24 mouse cellular contexts compared by ENCODE assay signal in genomic region chr12:107983211-107983610, GRCm38 (mm10). TPM values are rescaled to one million over a fixed set of nuclear protein-coding genes. Genes with fewer than 3 reads are reported as not detected.
DNase-seq lines count a peak whose midpoint lies in the region; ATAC-seq and TF ChIP-seq lines count a peak whose summit lies in the region.
"Had no signal": no experiment of that assay in that cellular context is flagged by ENCODE, and none has a peak within 500 bp of the region (broad histone marks: within the 10 kb centered on the region; RNA-seq: fewer than 3 reads in every experiment).

No protein-coding gene starts in this region.

- peaks cover 23% of the 10 kb centered on the region for H3K4me1 ChIP-seq in forebrain, postnatal 0 days (ENCODE audit: insufficient read depth)
- peaks cover 43% of the 10 kb centered on the region for H3K4me1 ChIP-seq in forebrain, embryonic 11.5 days (replicated peaks; ENCODE audit: control insufficient read depth, insufficient read depth, low read length)
- peaks cover 51% of the 10 kb centered on the region for H3K4me1 ChIP-seq in midbrain, embryonic 11.5 days (ENCODE audit: control insufficient read depth, insufficient read depth, low read length)
- no peaks in the 10 kb centered on the region; the same call in 1 of the 2 replicates for H3K4me1 ChIP-seq in midbrain, postnatal 0 days (ENCODE audit: insufficient read depth, low read length)
- H3K4me1 ChIP-seq in hindbrain, embryonic 14.5 days (replicated peaks; ENCODE audit: control insufficient read depth, insufficient read depth, low read length), result peaks cover 25% of the 10 kb centered on the region

- no peak overlapping the region for H3K4me3 ChIP-seq in forebrain, postnatal 0 days (ENCODE audit: low read depth, low read length)
- H3K4me3 ChIP-seq in forebrain, embryonic 11.5 days (ENCODE audit: low read depth, low read length), result no peak overlapping the region
- H3K4me3 ChIP-seq in midbrain, embryonic 11.5 days (ENCODE audit: low read depth, low read length), result no peak overlapping the region
- H3K4me3 ChIP-seq in midbrain, postnatal 0 days (ENCODE audit: low read depth, low read length), result no peak overlapping the region
- no peak overlapping the region for H3K4me3 ChIP-seq in hindbrain, embryonic 14.5 days (replicated peaks; ENCODE audit: low read length)
- H3K4me3 ChIP-seq: embryonic facial prominence, embryonic 10.5 days; hindbrain, embryonic 13.5 days; midbrain, embryonic 10.5 days had no signal

- WGBS in forebrain, postnatal 0 days, result 72% methylated on average over 8 of the region's 8 CpGs
- WGBS in forebrain, embryonic 11.5 days, result 88% methylated on average over 8 of the region's 8 CpGs
- WGBS in midbrain, embryonic 11.5 days, result 78% methylated on average over 8 of the region's 8 CpGs
- 77% methylated on average over 8 of the region's 8 CpGs for WGBS in midbrain, postnatal 0 days
- 69% methylated on average over 8 of the region's 8 CpGs for WGBS in hindbrain, embryonic 14.5 days

- intact Hi-C loops in heart, postnatal 36 days (cut with DNase I), result no loop called here

- TF ChIP-seq CTCF in forebrain, postnatal 0 days (IDR thresholded peaks at IDR 0.05; ENCODE audit: low read depth), result no peak
- TF ChIP-seq CTCF in midbrain, postnatal 0 days (IDR thresholded peaks at IDR 0.05), result no peak

- no peak overlapping the region for H3K27ac ChIP-seq in forebrain, postnatal 0 days (ENCODE audit: low read depth, low read length)
- no peak overlapping the region for H3K27ac ChIP-seq in forebrain, embryonic 11.5 days (ENCODE audit: low read depth, low read length)
- no peak overlapping the region for H3K27ac ChIP-seq in midbrain, embryonic 11.5 days (ENCODE audit: low read depth, low read length)
- H3K27ac ChIP-seq in midbrain, postnatal 0 days (ENCODE audit: low read depth, low read length), result no peak overlapping the region
- H3K27ac ChIP-seq in hindbrain, embryonic 14.5 days, result no peak overlapping the region
- H3K27ac ChIP-seq: embryonic facial prominence, embryonic 10.5 days; hindbrain, embryonic 13.5 days; macrophage; midbrain, embryonic 10.5 days had no signal

- H3K9ac ChIP-seq in forebrain, postnatal 0 days, result no peak overlapping the region
- no peak overlapping the region for H3K9ac ChIP-seq in forebrain, embryonic 11.5 days (ENCODE audit: low read length)
- H3K9ac ChIP-seq in midbrain, embryonic 11.5 days (ENCODE audit: low read length), result no peak overlapping the region
- no peak overlapping the region for H3K9ac ChIP-seq in midbrain, postnatal 0 days (replicated peaks; ENCODE audit: low read length, poor library complexity, severe bottlenecking)
- H3K9ac ChIP-seq in hindbrain, embryonic 14.5 days, result no peak overlapping the region
- H3K9ac ChIP-seq: hindbrain, embryonic 13.5 days; liver, postnatal 0 days had no signal

- no peaks in the 10 kb centered on the region for H3K9me3 ChIP-seq in forebrain, postnatal 0 days (ENCODE audit: low read length)
- no peaks in the 10 kb centered on the region for H3K9me3 ChIP-seq in forebrain, embryonic 11.5 days (ENCODE audit: control insufficient read depth, low read length)
- H3K9me3 ChIP-seq in midbrain, embryonic 11.5 days (ENCODE audit: control insufficient read depth, low read length), result no peaks in the 10 kb centered on the region
- H3K9me3 ChIP-seq in midbrain, postnatal 0 days (ENCODE audit: low read length), result no peaks in the 10 kb centered on the region
- H3K9me3 ChIP-seq in hindbrain, embryonic 14.5 days (ENCODE audit: control insufficient read depth, low read length), result no peaks in the 10 kb centered on the region
- H3K9me3 ChIP-seq: embryonic facial prominence, embryonic 10.5 days; hindbrain, embryonic 13.5 days; midbrain, embryonic 10.5 days had no signal

- H3K36me3 ChIP-seq in forebrain, postnatal 0 days (ENCODE audit: insufficient read depth), result peaks cover 5% of the 10 kb centered on the region; the same call in 1 of the 2 replicates
- no peaks in the 10 kb centered on the region for H3K36me3 ChIP-seq in forebrain, embryonic 11.5 days (ENCODE audit: control insufficient read depth, insufficient read depth, low read length)
- no peaks in the 10 kb centered on the region for H3K36me3 ChIP-seq in midbrain, embryonic 11.5 days (ENCODE audit: control insufficient read depth, insufficient read depth, low read length)
- no peaks in the 10 kb centered on the region for H3K36me3 ChIP-seq in midbrain, postnatal 0 days (ENCODE audit: insufficient read depth, low read length)
- H3K36me3 ChIP-seq in hindbrain, embryonic 14.5 days (replicated peaks; ENCODE audit: control insufficient read depth, insufficient read depth), result no peaks in the 10 kb centered on the region
- H3K36me3 ChIP-seq: G1E; midbrain, embryonic 10.5 days had no signal

- no peaks in the 10 kb centered on the region for H3K27me3 ChIP-seq in forebrain, postnatal 0 days (ENCODE audit: insufficient read depth, low read length)
- H3K27me3 ChIP-seq in forebrain, embryonic 11.5 days (ENCODE audit: control insufficient read depth, insufficient read depth, low read length), result no peaks in the 10 kb centered on the region
- H3K27me3 ChIP-seq in midbrain, embryonic 11.5 days (ENCODE audit: control insufficient read depth, insufficient read depth, low read length), result no peaks in the 10 kb centered on the region; the same call in 1 of the 2 replicates
- H3K27me3 ChIP-seq in midbrain, postnatal 0 days (ENCODE audit: insufficient read depth, low read length), result no peaks in the 10 kb centered on the region
- H3K27me3 ChIP-seq in hindbrain, embryonic 14.5 days (ENCODE audit: control insufficient read depth, insufficient read depth, low read length), result no peaks in the 10 kb centered on the region
- H3K27me3 ChIP-seq: CH12.LX had no signal

- DNase-seq in forebrain, postnatal 0 days, result no peak
- DNase-seq in forebrain, embryonic 11.5 days (ENCODE audit: low spot score), result no peak
- DNase-seq in midbrain, embryonic 11.5 days (ENCODE audit: low spot score, missing footprints), result peak; percentile 59
- DNase-seq in midbrain, postnatal 0 days (ENCODE audit: low spot score), result no peak
- DNase-seq in heart, postnatal 36 days, result peak; percentile 35 to 43
- DNase-seq in kidney, adult 9 months, result no peak
- DNase-seq in hindbrain, embryonic 14.5 days (ENCODE audit: low spot score), result no peak
- DNase-seq: adrenal gland, postnatal 36 days; cerebellum, adult 11 months; cerebellum, adult 9-11 months; gastrocnemius, postnatal 36 days; kidney, adult 2 months; kidney, postnatal 10 days; layer of hippocampus, postnatal 36 days; liver, postnatal 0 days; retina, postnatal 1 day had no signal

- H3K4me2 ChIP-seq in forebrain, postnatal 0 days (ENCODE audit: low read depth), result peak overlapping the region; percentile 17; the same call in 1 of the 2 replicates
- no peak overlapping the region for H3K4me2 ChIP-seq in forebrain, embryonic 11.5 days (ENCODE audit: low read depth, low read length, severe bottlenecking)
- H3K4me2 ChIP-seq in midbrain, embryonic 11.5 days, result no peak overlapping the region
- H3K4me2 ChIP-seq in midbrain, postnatal 0 days (ENCODE audit: low read depth, low read length, poor library complexity, severe bottlenecking), result no peak overlapping the region
- H3K4me2 ChIP-seq in hindbrain, embryonic 14.5 days (replicated peaks), result no peak overlapping the region
- H3K4me2 ChIP-seq: hindbrain, embryonic 13.5 days had no signal

- no peak for ATAC-seq in forebrain, postnatal 0 days
- ATAC-seq in forebrain, embryonic 11.5 days (replicated peaks; ENCODE audit: low FRiP score), result no peak
- ATAC-seq in midbrain, embryonic 11.5 days (ENCODE audit: low FRiP score), result no peak
- ATAC-seq in midbrain, postnatal 0 days (ENCODE audit: low FRiP score), result no peak
- ATAC-seq in hindbrain, embryonic 14.5 days (ENCODE audit: low FRiP score), result no peak
- ATAC-seq: liver, postnatal 0 days; lung, postnatal 0 days; Patski had no signal

RNA-seq across cellular contexts. Expression of gene Bcl11b, which starts 20.2 kb away (rescaled TPM):
- 103 and 122 TPM in 2 replicates for total RNA-seq in forebrain, postnatal 0 days (2014; rRNA removed)
- polyA plus RNA-seq in forebrain, postnatal 0 days (2015; fragmentation: Nextera tagmentation; extraction: Ambion mirVana), result 45.4 and 70.1 TPM in 2 replicates
- 19.4 and 24.2 TPM in 2 replicates for polyA plus RNA-seq in forebrain, embryonic 11.5 days (2014; fragmentation: Nextera tagmentation; extraction: Ambion mirVana)
- 4.5 and 6.3 TPM in 2 replicates for polyA plus RNA-seq in midbrain, embryonic 11.5 days (2014; fragmentation: Nextera tagmentation; extraction: Ambion mirVana)
- 55.2 and 56.8 TPM in 2 replicates for total RNA-seq in midbrain, postnatal 0 days (2014; rRNA removed)
- 18.9 and 19.0 TPM in 2 replicates for polyA plus RNA-seq in midbrain, postnatal 0 days (2015; fragmentation: Nextera tagmentation; extraction: Ambion mirVana)
- total RNA-seq in heart, postnatal 36 days (2021), result under 1 TPM; 0.76 to 0.86 TPM
- 29.6 and 30.7 TPM in 2 replicates for polyA plus RNA-seq in hindbrain, embryonic 14.5 days (2014; fragmentation: Nextera tagmentation; extraction: Ambion mirVana)
- total RNA-seq: CH12.LX had no signal
- polyA plus RNA-seq: G1E; liver, postnatal 0 days; macrophage had no signal

Comparison
In these comparisons a context has a peak if more than half of its experiments do, and no peak if none do; other contexts are left out.
1. DNase-seq: peak in midbrain, embryonic 11.5 days (single experiment) and heart, postnatal 36 days (2 of 2); none in forebrain, postnatal 0 days (single experiment), forebrain, embryonic 11.5 days (single experiment), midbrain, postnatal 0 days (single experiment), kidney, adult 9 months (single experiment) and hindbrain, embryonic 14.5 days (single experiment).